Mouse (Mus musculus) pancreas, adult 10 weeks (tissue): ENCODE results near the gene Scamp3. TPM values are rescaled to one million over a fixed set of nuclear protein-coding genes. Genes with fewer than 3 reads are reported as not detected.

Experiments used
- polyA plus RNA-seq: library from polyadenylated mRNA; stranded (reverse); fragments of 350-450 nt; fragmentation: Illumina TruSeq; extraction: RNeasy Lipid Tissue Mini Kit (QIAGEN cat#74804); gene quantifications from one replicate; pipeline ENCODE4 v1.2.3, GENCODE M21; 2015; ENCODE audit warnings: low read depth, low replicate concordance; ENCODE audit not compliant: insufficient read depth

Gene Scamp3
- polyA plus RNA-seq, result 15.8 TPM

GRCm38 (mm10) chr3:89177242-89178106, at the start of gene Scamp3:
Scamp3 (plus strand) TSS chr3:89177473.

GRCm38 (mm10) chr3:89135958-89136357, 41.3 kb upstream of the Scamp3 start, which contains the start of gene Pklr:
Pklr (plus strand) TSS chr3:89136142.

GRCm38 (mm10) chr3:89159616-89160344, 17.5 kb upstream of the Scamp3 start, which contains the start of gene Hcn3:
Hcn3 (minus strand) TSS chr3:89160196.

GRCm38 (mm10) chr3:89164506-89165267, 12.6 kb upstream of the Scamp3 start, which contains the start of gene Clk2:
Clk2 (plus strand) TSS chr3:89164795.

GRCm38 (mm10) chr3:89183058-89183958, 6.0 kb downstream of the Scamp3 start, which contains the start of gene Fam189b:
Fam189b (plus strand) TSS chr3:89183143.

GRCm38 (mm10) chr3:89202253-89203141, 25.2 kb downstream of the Scamp3 start, which contains the start of gene Gba:
Gba (plus strand) TSS chr3:89202928.

GRCm38 (mm10) chr3:89214681-89215411, 37.6 kb downstream of the Scamp3 start, which contains the start of gene Thbs3:
Thbs3 (plus strand) TSS chr3:89215180.

GRCm38 (mm10) chr3:89226900-89227299, 49.6 kb downstream of the Scamp3 start, which contains the start of gene Mtx1:
Mtx1 (minus strand) TSS chr3:89227088.

GRCm38 (mm10) chr3:89228836-89229235, 51.6 kb downstream of the Scamp3 start, which contains the start of gene Muc1:
Muc1 (plus strand) TSS chr3:89229057.

Other genes with a start within 250 kb of the Scamp3 start
- 5.7 TPM for gene Ash1l, start 226.9 kb upstream of the Scamp3 start, polyA plus RNA-seq
- 30.1 TPM for gene Dap3, start 226.3 kb upstream of the Scamp3 start, polyA plus RNA-seq
- gene Rusc1, start 84.2 kb upstream of the Scamp3 start, polyA plus RNA-seq, result 11.2 TPM
- not detected for gene Gm43738, start 76.4 kb upstream of the Scamp3 start, polyA plus RNA-seq
- gene Fdps, start 75.5 kb upstream of the Scamp3 start, polyA plus RNA-seq, result 15.9 TPM
- 1.7 TPM for gene Pklr, start 41.3 kb upstream of the Scamp3 start, polyA plus RNA-seq
- 1.8 TPM for gene Hcn3, start 17.3 kb upstream of the Scamp3 start, polyA plus RNA-seq
- gene Clk2, start 12.7 kb upstream of the Scamp3 start, polyA plus RNA-seq, result 30.4 TPM
- gene Fam189b, start 5.7 kb downstream of the Scamp3 start, polyA plus RNA-seq, result 5.7 TPM
- 18.0 TPM for gene Gba, start 25.5 kb downstream of the Scamp3 start, polyA plus RNA-seq
- gene Thbs3, start 37.7 kb downstream of the Scamp3 start, polyA plus RNA-seq, result 20.7 TPM
- 31.8 TPM for gene Mtx1, start 49.6 kb downstream of the Scamp3 start, polyA plus RNA-seq
- gene Muc1, start 51.6 kb downstream of the Scamp3 start, polyA plus RNA-seq, result 71.5 TPM
- 94.1 TPM for gene Krtcap2, start 68.5 kb downstream of the Scamp3 start, polyA plus RNA-seq
- gene Trim46, start 68.8 kb downstream of the Scamp3 start, polyA plus RNA-seq, result 2.9 TPM
- 46.0 TPM for gene Dpm3, start 81.9 kb downstream of the Scamp3 start, polyA plus RNA-seq
- 48.2 TPM for gene Slc50a1, start 93.1 kb downstream of the Scamp3 start, polyA plus RNA-seq
- 15.3 TPM for gene Efna1, start 103.7 kb downstream of the Scamp3 start, polyA plus RNA-seq
- not detected for gene Efna3, start 145.5 kb downstream of the Scamp3 start, polyA plus RNA-seq
- 0.52 TPM for gene Efna4, start 160.6 kb downstream of the Scamp3 start, polyA plus RNA-seq
- 66.8 TPM for gene Adam15, start 172.5 kb downstream of the Scamp3 start, polyA plus RNA-seq
- gene Dcst2, start 184.5 kb downstream of the Scamp3 start, polyA plus RNA-seq, result not detected
- not detected for gene Dcst1, start 187.8 kb downstream of the Scamp3 start, polyA plus RNA-seq
- gene Zbtb7b, start 217.3 kb downstream of the Scamp3 start, polyA plus RNA-seq, result 9.6 TPM
- gene Lenep, start 225.3 kb downstream of the Scamp3 start, polyA plus RNA-seq, result 0.83 TPM
- 5.6 TPM for gene Flad1, start 234.4 kb downstream of the Scamp3 start, polyA plus RNA-seq
- gene Cks1b, start 240.9 kb downstream of the Scamp3 start, polyA plus RNA-seq, result 5.7 TPM
- gene Shc1, start 241.0 kb downstream of the Scamp3 start, polyA plus RNA-seq, result 14.1 TPM